Mouse (Mus musculus) olfactory bulb, adult 2 months (tissue): ENCODE measurements around the gene Gm3625. TPM values are rescaled to one million over a fixed set of nuclear protein-coding genes. Genes with fewer than 3 reads are reported as not detected.
"Not testable (repeated sequence)": the region's sequence is repeated elsewhere in the genome, so short reads cannot be mapped to it uniquely, and the experiment has no call there.

ENCODE experiments used
- H3K27ac ChIP-seq: fragments of 200-500 bp; 2 replicates; pipeline ENCODE4 v1.5.1; 2012; ENCODE audit warnings: low read depth, low read length; ENCODE audit not compliant: insufficient read depth
- H3K4me1 ChIP-seq: fragments of 200-500 bp; 2 replicates; pipeline ENCODE4 v1.6.1; 2012; ENCODE audit warnings: low read length; ENCODE audit not compliant: control insufficient read depth, insufficient read depth
- H3K4me3 ChIP-seq: fragments of 200-500 bp; 2 replicates; pipeline ENCODE4 v1.5.1; 2012; ENCODE audit warnings: mild to moderate bottlenecking, low read depth, low read length, moderate library complexity; ENCODE audit not compliant: insufficient read depth
- CTCF ChIP-seq: fragments of 200-500 bp; IDR thresholded peaks from 2 replicates; pipeline ENCODE4 v1.5.1; 2012; ENCODE audit warnings: low read depth, mild to moderate bottlenecking, low read length, moderate library complexity; ENCODE audit not compliant: insufficient read depth
- POLR2A ChIP-seq: fragments of 200-500 bp; IDR thresholded peaks from 2 replicates; pipeline ENCODE4 v1.6.1; 2012; ENCODE audit warnings: mild to moderate bottlenecking, low read depth, low read length, moderate library complexity; ENCODE audit not compliant: insufficient read depth
- WGBS: fragments of 180-500 bp; shearing (Covaris S2); methylation state at CpG from one replicate; pipeline ENCODE4 v1.1.7; 2018; 5-methylcytosine and 5-hydroxymethylcytosine counted together
- polyA plus RNA-seq: library from polyadenylated mRNA; stranded (reverse); fragments of >200 nt; gene quantifications from 2 replicates; pipeline ENCODE4 v1.2.4, GENCODE M21; 2012; ENCODE audit warnings: low replicate concordance; ENCODE audit not compliant: missing spikeins, insufficient read depth, insufficient read length

Gm3625 gene
- polyA plus RNA-seq, 1 experiment = not detected

GRCm38 (mm10) chr12:4558475-4559279 lies 34.0 kb downstream of the Gm3625 start:
- 75% methylated on average over 9 of the region's 9 CpGs for WGBS
- Histone ChIP-seq H3K4me3 (no peak overlapping the region), H3K4me1 (no peaks in the 10 kb centered on the region; the same call in 1 of the 2 replicates), H3K27ac (no peak overlapping the region)
- no peak for TF ChIP-seq POLR2A
- TF ChIP-seq CTCF = no peak

DNA sequence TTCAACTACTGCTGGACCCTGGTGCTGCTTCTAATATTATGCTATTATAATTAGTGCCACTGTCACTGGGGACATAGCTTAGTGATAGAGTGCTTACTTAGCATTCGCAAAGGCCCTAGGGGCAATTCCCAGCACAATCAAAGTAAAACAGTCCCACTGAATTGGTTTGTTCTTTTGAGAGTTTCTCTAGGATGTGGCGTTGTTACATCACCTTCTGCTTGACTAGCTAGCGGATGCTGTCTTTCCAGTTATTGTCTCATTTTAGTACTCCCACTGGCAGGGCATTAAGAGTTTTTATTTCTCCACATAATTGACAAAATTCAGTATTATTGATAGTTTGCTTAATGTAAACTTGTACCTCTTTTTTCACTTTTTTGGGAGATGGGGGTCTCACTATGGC lies 34.7 kb downstream of the Gm3625 start:
- Histone ChIP-seq H3K27ac (no peak overlapping the region), H3K4me3 (no peak overlapping the region), H3K4me1 (no peaks in the 10 kb centered on the region; the same call in 1 of the 2 replicates)
- 92% methylated on average over 3 of the region's 3 CpGs for WGBS
- TF ChIP-seq POLR2A (no peak), CTCF (no peak)

- TF ChIP-seq CTCF = no peak
- no peak for TF ChIP-seq POLR2A
- Histone ChIP-seq H3K4me1 (no peaks in the 10 kb centered on the region; the same call in 1 of the 2 replicates), H3K4me3 (no peak overlapping the region), H3K27ac (no peak overlapping the region)
- 88% methylated on average over 3 of the region's 3 CpGs for WGBS
Observed at GRCm38 (mm10) chr12:4557436-4557835, 35.3 kb downstream of the Gm3625 start.

DNA sequence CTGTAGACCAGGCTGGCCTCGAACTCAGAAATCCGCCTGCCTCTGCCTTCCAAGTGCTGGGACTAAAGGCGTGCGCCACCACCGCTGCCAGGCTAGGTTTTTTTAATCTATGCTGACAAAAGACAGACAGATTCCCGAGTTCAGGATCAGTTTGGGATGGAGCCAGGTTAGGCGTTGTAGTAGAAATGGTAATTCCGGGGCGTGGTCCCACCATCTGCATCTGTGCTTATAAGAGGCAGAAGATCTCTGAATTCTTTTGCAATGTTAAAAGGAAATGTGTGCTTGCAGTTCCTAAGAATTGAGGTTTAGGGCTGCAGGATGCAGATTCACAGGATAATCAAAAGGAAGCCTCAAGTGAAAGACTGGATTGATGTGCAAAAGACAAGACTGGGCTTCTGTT lies 35.8 kb downstream of the Gm3625 start:
- no peak overlapping the region for H3K4me3 ChIP-seq
- H3K27ac ChIP-seq = no peak overlapping the region
- 86% methylated on average over 9 of the region's 9 CpGs for WGBS
- H3K4me1 ChIP-seq = no peaks in the 10 kb centered on the region; the same call in 1 of the 2 replicates
- TF ChIP-seq CTCF (no peak), POLR2A (no peak)

DNA sequence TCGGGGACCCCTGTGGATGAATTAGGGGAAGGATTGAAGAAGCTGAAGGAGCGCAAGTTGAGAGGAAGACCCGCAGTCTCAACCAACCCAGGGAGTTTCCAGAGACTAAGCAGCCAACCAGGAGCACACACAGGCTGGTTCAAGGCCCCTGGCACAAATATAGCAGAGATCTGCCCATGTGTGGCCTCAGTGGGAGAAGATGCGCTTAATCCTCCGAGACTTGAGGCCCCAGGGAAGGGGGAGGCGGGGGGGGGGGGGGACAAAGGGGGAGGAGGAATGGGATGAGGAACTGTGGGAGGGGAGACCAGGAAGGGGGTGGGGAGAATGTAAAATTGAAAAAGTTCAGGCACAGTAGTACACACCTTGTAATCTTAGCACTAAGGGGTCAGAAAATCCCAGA lies 37.3 kb downstream of the Gm3625 start:
- H3K4me3 ChIP-seq = no peak overlapping the region
- H3K27ac ChIP-seq = no peak overlapping the region
- no peaks in the 10 kb centered on the region; the same call in 1 of the 2 replicates for H3K4me1 ChIP-seq
- TF ChIP-seq CTCF (no peak), POLR2A (no peak)
- WGBS = 78% methylated on average over 6 of the region's 6 CpGs

GRCm38 (mm10) chr12:4553704-4554103 lies 39.0 kb downstream of the Gm3625 start:
- H3K4me3 ChIP-seq = not testable (repeated sequence)

GRCm38 (mm10) chr12:4548053-4549013 lies 44.4 kb downstream of the Gm3625 start:
- no peak overlapping the region for H3K27ac ChIP-seq
- no peaks in the 10 kb centered on the region for H3K4me1 ChIP-seq
- TF ChIP-seq POLR2A = no peak
- peak; percentile 74 for TF ChIP-seq CTCF
- 12% methylated on average over 18 of the region's 18 CpGs for WGBS
- H3K4me3 ChIP-seq = no peak overlapping the region

More at GRCm38 (mm10) chr12:4553704-4554103, 39.0 kb downstream of the Gm3625 start:
- not testable (repeated sequence) for H3K4me1 ChIP-seq, H3K27ac ChIP-seq
- WGBS = 90% methylated on average over 3 of the region's 3 CpGs

DNA sequence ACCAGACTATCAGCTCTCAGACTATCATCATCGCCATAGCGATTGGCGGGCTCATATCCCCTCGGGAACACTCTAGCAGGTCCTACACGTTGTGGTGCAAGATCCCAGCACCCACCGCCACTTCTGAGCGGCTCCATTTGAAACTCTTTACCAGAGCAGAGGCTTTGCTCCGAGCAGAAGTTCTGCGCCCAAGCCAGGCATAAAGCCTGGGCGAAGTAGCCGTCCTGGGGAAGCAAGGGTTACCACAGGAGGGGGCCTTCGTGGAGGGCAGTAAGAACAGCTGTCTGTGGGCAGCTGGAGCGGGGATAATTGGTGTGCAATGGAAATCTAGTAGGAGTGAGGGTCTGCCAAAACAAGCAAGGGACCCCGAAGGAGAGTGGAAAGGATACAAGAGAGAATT lies 45.2 kb downstream of the Gm3625 start:
- TF ChIP-seq POLR2A (no peak), CTCF (no peak)
- Histone ChIP-seq H3K27ac (no peak overlapping the region), H3K4me1 (no peaks in the 10 kb centered on the region), H3K4me3 (no peak overlapping the region)
- 60% methylated on average over 14 of the region's 14 CpGs for WGBS

GRCm38 (mm10) chr12:4546491-4546890 lies 46.2 kb downstream of the Gm3625 start:
- 40% methylated on average over 5 of the region's 5 CpGs for WGBS

More at GRCm38 (mm10) chr12:4546491-4546890, 46.2 kb downstream of the Gm3625 start:
- TF ChIP-seq CTCF = no peak
- no peak for TF ChIP-seq POLR2A
- no peak overlapping the region for H3K4me3 ChIP-seq
- no peaks in the 10 kb centered on the region for H3K4me1 ChIP-seq
- H3K27ac ChIP-seq = no peak overlapping the region
